Mouse (Mus musculus) T-cell, adult 2 months (primary cell): ENCODE measurements around the gene Arhgap32.
"Not testable (repeated sequence)": the region's sequence is repeated elsewhere in the genome, so short reads cannot be mapped to it uniquely, and the experiment has no call there.

Experiments
- DNase-seq: peaks from one replicate; pipeline ENCODE4 v3.0.0; 2022; ENCODE audit warnings: low spot score

The Arhgap32 gene

GRCm38 (mm10) chr9:32115786-32116185 is at the start of gene Arhgap32:
Arhgap32 (plus strand) TSS chr9:32116136.
- DNase-seq, result no peak

GRCm38 (mm10) chr9:32072778-32073177 is 43.2 kb upstream of the Arhgap32 start:
- DNase-seq, result no peak

- DNase-seq, result no peak
Observed at GRCm38 (mm10) chr9:32088106-32088776, 27.7 kb upstream of the Arhgap32 start.

- no peak for DNase-seq
Observed at GRCm38 (mm10) chr9:32088882-32089281, 27.1 kb upstream of the Arhgap32 start.

- no peak for DNase-seq
Observed at GRCm38 (mm10) chr9:32093456-32093855, 22.5 kb upstream of the Arhgap32 start.

- no peak for DNase-seq
Observed at GRCm38 (mm10) chr9:32094351-32095120, 21.4 kb upstream of the Arhgap32 start.

- no peak for DNase-seq
Observed at GRCm38 (mm10) chr9:32095511-32095910, 20.4 kb upstream of the Arhgap32 start.

- DNase-seq, result no peak
Observed at GRCm38 (mm10) chr9:32096541-32096940, 19.4 kb upstream of the Arhgap32 start.

- no peak for DNase-seq
Observed at GRCm38 (mm10) chr9:32097123-32097522, 18.8 kb upstream of the Arhgap32 start.

GRCm38 (mm10) chr9:32098425-32099155 is 17.3 kb upstream of the Arhgap32 start:
- DNase-seq, result no peak

GRCm38 (mm10) chr9:32100561-32100960 is 15.4 kb upstream of the Arhgap32 start:
- DNase-seq, result no peak

- no peak for DNase-seq
Observed at GRCm38 (mm10) chr9:32101488-32101887, 14.4 kb upstream of the Arhgap32 start.

- DNase-seq, result no peak
Observed at GRCm38 (mm10) chr9:32104670-32105069, 11.3 kb upstream of the Arhgap32 start.

GRCm38 (mm10) chr9:32110376-32110775 is 5.6 kb upstream of the Arhgap32 start:
- no peak for DNase-seq

GRCm38 (mm10) chr9:32116272-32116671 is 336 bp downstream of the Arhgap32 start:
- no peak for DNase-seq

- no peak for DNase-seq
Observed at GRCm38 (mm10) chr9:32117876-32118275, 1.9 kb downstream of the Arhgap32 start.

- DNase-seq, result no peak
Observed at GRCm38 (mm10) chr9:32118433-32118832, 2.5 kb downstream of the Arhgap32 start.

- DNase-seq, result no peak
Observed at GRCm38 (mm10) chr9:32119586-32119985, 3.6 kb downstream of the Arhgap32 start.

GRCm38 (mm10) chr9:32120162-32120561 is 4.2 kb downstream of the Arhgap32 start:
- no peak for DNase-seq

GRCm38 (mm10) chr9:32121271-32121670 is 5.3 kb downstream of the Arhgap32 start:
- not testable (repeated sequence) for DNase-seq

- DNase-seq, result no peak
Observed at GRCm38 (mm10) chr9:32136195-32136594, 20.3 kb downstream of the Arhgap32 start.

GRCm38 (mm10) chr9:32136680-32137295 is 20.9 kb downstream of the Arhgap32 start:
- no peak for DNase-seq
